Mouse (Mus musculus): Measurements from ENCODE around the gene Slc7a7. TPM values are rescaled to one million over a fixed set of nuclear protein-coding genes. Genes with fewer than 3 reads are reported as not detected.

The Slc7a7 gene
- total and polyA plus RNA-seq, 2 experiments from 2014 or later: 3.2 to 3.4 TPM

GRCm38 (mm10) chr14:54416229-54416775, 1.3 kb downstream of the Slc7a7 start:
- Histone ChIP-seq H3K27ac (ENCODE audit: low read depth, low read length) (no peak overlapping the region), H3K4me3 (ENCODE audit: low read depth, low read length) (no peak overlapping the region), H3K4me2 (ENCODE audit: low read depth) (no peak overlapping the region), H3K27me3 (ENCODE audit: insufficient read depth, low read length) (no peaks in the 10 kb centered on the region), H3K36me3 (ENCODE audit: insufficient read depth) (no peaks in the 10 kb centered on the region), H3K9me3 (ENCODE audit: low read length) (no peaks in the 10 kb centered on the region), H3K4me1 (ENCODE audit: insufficient read depth) (no peaks in the 10 kb centered on the region), H3K9ac (no peak overlapping the region)
- TF ChIP-seq CTCF (IDR thresholded peaks at IDR 0.05; ENCODE audit: low read depth): no peak
- 39% methylated on average over 5 of the region's 5 CpGs for WGBS
- ATAC-seq (no peak), DNase-seq (no peak)

- Histone ChIP-seq H3K4me3 (ENCODE audit: low read depth, low read length) (no peak overlapping the region), H3K27me3 (ENCODE audit: insufficient read depth, low read length) (no peaks in the 10 kb centered on the region), H3K36me3 (ENCODE audit: insufficient read depth) (no peaks in the 10 kb centered on the region), H3K4me2 (ENCODE audit: low read depth) (no peak overlapping the region), H3K9ac (no peak overlapping the region), H3K4me1 (ENCODE audit: insufficient read depth) (no peaks in the 10 kb centered on the region), H3K9me3 (ENCODE audit: low read length) (no peaks in the 10 kb centered on the region), H3K27ac (ENCODE audit: low read depth, low read length) (no peak overlapping the region)
- ATAC-seq (no peak), DNase-seq (no peak)
- WGBS: 20% methylated on average over 13 of the region's 13 CpGs
- TF ChIP-seq CTCF (IDR thresholded peaks at IDR 0.05; ENCODE audit: low read depth): no peak
These were observed 2.1 kb downstream of the Slc7a7 start for GRCm38 (mm10) chr14:54415241-54416020.

- Histone ChIP-seq H3K9me3 (ENCODE audit: low read length) (no peaks in the 10 kb centered on the region), H3K9ac (no peak overlapping the region), H3K4me3 (ENCODE audit: low read depth, low read length) (no peak overlapping the region), H3K4me1 (ENCODE audit: insufficient read depth) (no peaks in the 10 kb centered on the region), H3K27ac (ENCODE audit: low read depth, low read length) (no peak overlapping the region), H3K4me2 (ENCODE audit: low read depth) (no peak overlapping the region; the same call in 1 of the 2 replicates), H3K27me3 (ENCODE audit: insufficient read depth, low read length) (no peaks in the 10 kb centered on the region), H3K36me3 (ENCODE audit: insufficient read depth) (no peaks in the 10 kb centered on the region)
- no peak for DNase-seq
- no peak for ATAC-seq
- 13% methylated on average over 18 of the region's 18 CpGs for WGBS
- no peak for TF ChIP-seq CTCF (IDR thresholded peaks at IDR 0.05; ENCODE audit: low read depth)
These were observed 3.5 kb downstream of the Slc7a7 start for GRCm38 (mm10) chr14:54413877-54414700.

GRCm38 (mm10) chr14:54412629-54413170, 4.9 kb downstream of the Slc7a7 start:
- 37% methylated on average over 2 of the region's 2 CpGs for WGBS
- no peak overlapping the region for H3K27ac ChIP-seq (ENCODE audit: low read depth, low read length)

GRCm38 (mm10) chr14:54412000-54412576, 5.5 kb downstream of the Slc7a7 start:
- Histone ChIP-seq H3K27ac (ENCODE audit: low read depth, low read length) (no peak overlapping the region), H3K4me1 (ENCODE audit: insufficient read depth) (no peaks in the 10 kb centered on the region), H3K4me3 (ENCODE audit: low read depth, low read length) (no peak overlapping the region), H3K4me2 (ENCODE audit: low read depth) (no peak overlapping the region), H3K36me3 (ENCODE audit: insufficient read depth) (no peaks in the 10 kb centered on the region), H3K9ac (no peak overlapping the region), H3K27me3 (ENCODE audit: insufficient read depth, low read length) (no peaks in the 10 kb centered on the region), H3K9me3 (ENCODE audit: low read length) (no peaks in the 10 kb centered on the region)
- no peak for TF ChIP-seq CTCF (IDR thresholded peaks at IDR 0.05; ENCODE audit: low read depth)
- DNase-seq (no peak), ATAC-seq (no peak)
- 43% methylated on average over 9 of the region's 9 CpGs for WGBS

More at GRCm38 (mm10) chr14:54412629-54413170, 4.9 kb downstream of the Slc7a7 start:
- Histone ChIP-seq H3K36me3 (ENCODE audit: insufficient read depth) (no peaks in the 10 kb centered on the region), H3K9me3 (ENCODE audit: low read length) (no peaks in the 10 kb centered on the region), H3K4me1 (ENCODE audit: insufficient read depth) (no peaks in the 10 kb centered on the region), H3K4me3 (ENCODE audit: low read depth, low read length) (no peak overlapping the region), H3K27me3 (ENCODE audit: insufficient read depth, low read length) (no peaks in the 10 kb centered on the region), H3K9ac (no peak overlapping the region), H3K4me2 (ENCODE audit: low read depth) (no peak overlapping the region)
- peak; percentile 80 for TF ChIP-seq CTCF (IDR thresholded peaks at IDR 0.05; ENCODE audit: low read depth)
- ATAC-seq (peak; percentile 42; the same call in 1 of the 2 replicates), DNase-seq (peak; percentile 60)

GRCm38 (mm10) chr14:54409980-54410810, 7.4 kb downstream of the Slc7a7 start:
- Histone ChIP-seq H3K9ac (no peak overlapping the region), H3K4me1 (ENCODE audit: insufficient read depth) (no peaks in the 10 kb centered on the region), H3K36me3 (ENCODE audit: insufficient read depth) (no peaks in the 10 kb centered on the region), H3K4me3 (ENCODE audit: low read depth, low read length) (no peak overlapping the region), H3K4me2 (ENCODE audit: low read depth) (no peak overlapping the region; the same call in 1 of the 2 replicates), H3K27me3 (ENCODE audit: insufficient read depth, low read length) (no peaks in the 10 kb centered on the region), H3K9me3 (ENCODE audit: low read length) (no peaks in the 10 kb centered on the region), H3K27ac (ENCODE audit: low read depth, low read length) (no peak overlapping the region)
- DNase-seq (no peak), ATAC-seq (no peak)
- no peak for TF ChIP-seq CTCF (IDR thresholded peaks at IDR 0.05; ENCODE audit: low read depth)
- 36% methylated on average over 17 of the region's 17 CpGs for WGBS
